Mouse (Mus musculus) hindlimb bud, embryonic 11.5 days (tissue): Measurements from ENCODE around the gene Tsc2.

Experiments used
- DNase-seq: peaks from one replicate; pipeline ENCODE4 v3.0.0-alpha.2; 2012; ENCODE audit warnings: low read depth, low spot score; ENCODE audit errors: extremely low spot score

Gene Tsc2

DNA sequence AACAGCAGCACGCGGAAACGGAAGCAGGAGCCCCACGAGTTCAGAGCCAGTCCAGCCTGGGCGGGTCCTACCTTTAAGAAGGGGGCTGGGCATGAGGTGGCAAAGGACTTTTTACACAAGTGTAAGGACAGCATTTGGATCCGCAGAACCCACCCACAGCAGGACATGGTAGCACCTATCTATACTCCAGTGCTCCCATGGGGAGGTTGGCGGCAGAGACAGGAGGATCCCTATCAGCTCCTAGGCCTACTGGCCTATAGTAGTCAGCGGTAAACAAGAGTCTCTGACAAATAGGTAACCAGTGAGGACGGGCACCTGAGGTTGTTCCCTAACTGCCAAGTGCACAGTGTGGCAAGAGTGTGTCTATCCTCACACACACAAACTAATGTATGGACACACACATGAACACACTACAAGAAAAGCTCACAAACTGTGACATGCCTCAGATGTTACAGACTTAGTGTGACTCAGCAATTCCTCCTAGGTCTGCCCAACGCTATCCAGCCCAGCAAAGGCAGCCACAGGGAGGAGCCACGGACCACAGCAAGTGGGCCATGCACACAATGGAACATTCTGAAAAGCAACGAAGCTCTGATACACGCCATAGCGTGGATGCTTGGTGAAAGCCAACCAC is 14.8 kb downstream of the Tsc2 start:
- no peak for DNase-seq

GRCm38 (mm10) chr17:24610711-24611110 is 21.7 kb downstream of the Tsc2 start:
- DNase-seq = no peak

- no peak for DNase-seq
Observed at GRCm38 (mm10) chr17:24608874-24609273, 23.6 kb downstream of the Tsc2 start.

DNA sequence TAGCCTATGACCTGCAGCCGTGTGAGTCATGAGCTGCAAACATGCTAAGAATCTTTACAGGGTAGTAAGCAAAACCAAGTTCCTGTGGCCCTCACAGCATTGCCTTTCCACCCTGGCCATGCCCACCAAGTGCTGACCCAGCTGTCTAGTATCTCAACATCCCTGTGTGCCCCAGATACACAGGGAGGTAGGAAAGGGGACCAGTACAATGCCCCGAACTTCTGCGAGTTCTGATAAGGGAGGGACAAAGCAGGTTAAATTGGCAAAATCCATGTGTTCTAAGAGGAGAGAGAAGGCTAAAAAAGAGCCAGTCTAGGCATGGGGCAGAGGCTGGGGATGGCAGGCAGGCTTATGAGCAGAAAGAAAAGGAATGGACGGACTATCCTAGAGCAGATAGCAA is 24.1 kb downstream of the Tsc2 start:
- no peak for DNase-seq

- DNase-seq = no peak
Observed at GRCm38 (mm10) chr17:24604557-24604956, 27.9 kb downstream of the Tsc2 start.

DNA sequence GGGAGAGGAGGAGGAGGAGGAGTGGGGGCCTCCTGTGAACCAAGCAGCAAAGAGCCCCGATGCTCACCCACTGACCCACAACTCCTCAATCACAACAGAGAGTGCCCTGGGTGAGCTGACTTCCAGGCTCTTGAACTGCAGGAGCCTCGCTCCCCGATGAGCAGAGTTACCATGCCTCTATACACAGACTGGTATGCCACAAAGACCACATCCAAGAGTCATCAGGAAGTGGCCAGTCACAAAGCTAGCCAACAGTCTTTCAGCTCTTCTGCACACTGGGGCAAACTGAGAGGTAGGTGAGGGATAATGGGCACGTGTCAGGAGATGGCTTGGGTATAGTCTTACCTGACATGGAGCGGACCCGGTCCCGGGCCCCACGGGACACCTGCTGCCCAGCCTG is 28.5 kb downstream of the Tsc2 start:
- no peak for DNase-seq

DNA sequence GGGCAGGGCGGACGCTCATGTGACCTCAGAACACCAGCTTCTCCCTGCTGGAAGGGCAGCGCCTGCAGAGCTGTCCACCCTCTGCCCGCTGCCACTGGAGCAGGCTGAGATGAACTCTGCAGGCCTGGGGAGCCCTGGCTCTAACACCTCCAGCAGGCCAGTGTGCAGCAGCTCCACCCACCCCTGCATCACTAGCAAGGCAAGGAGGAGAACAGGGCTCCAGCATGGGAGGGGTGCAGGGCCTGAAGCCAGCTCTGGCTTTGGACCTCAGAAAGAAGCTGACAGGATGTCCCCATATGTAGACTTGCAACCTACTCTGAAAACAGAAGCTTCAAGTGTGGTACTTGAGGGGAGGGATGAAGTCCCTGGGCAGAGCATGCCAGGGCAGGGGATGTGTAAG is 31.9 kb downstream of the Tsc2 start:
- DNase-seq = no peak

GRCm38 (mm10) chr17:24597989-24598388 is 34.4 kb downstream of the Tsc2 start:
- DNase-seq = no peak

- no peak for DNase-seq
Observed at GRCm38 (mm10) chr17:24596471-24597183, 35.8 kb downstream of the Tsc2 start.

GRCm38 (mm10) chr17:24596073-24596466 is 36.4 kb downstream of the Tsc2 start:
- DNase-seq = no peak

- no peak for DNase-seq
Observed at GRCm38 (mm10) chr17:24595126-24596072, 37.0 kb downstream of the Tsc2 start.

- no peak for DNase-seq
Observed at GRCm38 (mm10) chr17:24593992-24594890, 38.2 kb downstream of the Tsc2 start.

GRCm38 (mm10) chr17:24593248-24593647 is 39.2 kb downstream of the Tsc2 start:
- no peak for DNase-seq

GRCm38 (mm10) chr17:24591695-24592094 is 40.7 kb downstream of the Tsc2 start:
- DNase-seq = no peak

- DNase-seq = no peak
Observed at GRCm38 (mm10) chr17:24590943-24591342, 41.5 kb downstream of the Tsc2 start.

- DNase-seq = no peak
Observed at GRCm38 (mm10) chr17:24586532-24586931, 45.9 kb downstream of the Tsc2 start.

- DNase-seq = no peak
Observed at GRCm38 (mm10) chr17:24584520-24584919, 47.9 kb downstream of the Tsc2 start.

DNA sequence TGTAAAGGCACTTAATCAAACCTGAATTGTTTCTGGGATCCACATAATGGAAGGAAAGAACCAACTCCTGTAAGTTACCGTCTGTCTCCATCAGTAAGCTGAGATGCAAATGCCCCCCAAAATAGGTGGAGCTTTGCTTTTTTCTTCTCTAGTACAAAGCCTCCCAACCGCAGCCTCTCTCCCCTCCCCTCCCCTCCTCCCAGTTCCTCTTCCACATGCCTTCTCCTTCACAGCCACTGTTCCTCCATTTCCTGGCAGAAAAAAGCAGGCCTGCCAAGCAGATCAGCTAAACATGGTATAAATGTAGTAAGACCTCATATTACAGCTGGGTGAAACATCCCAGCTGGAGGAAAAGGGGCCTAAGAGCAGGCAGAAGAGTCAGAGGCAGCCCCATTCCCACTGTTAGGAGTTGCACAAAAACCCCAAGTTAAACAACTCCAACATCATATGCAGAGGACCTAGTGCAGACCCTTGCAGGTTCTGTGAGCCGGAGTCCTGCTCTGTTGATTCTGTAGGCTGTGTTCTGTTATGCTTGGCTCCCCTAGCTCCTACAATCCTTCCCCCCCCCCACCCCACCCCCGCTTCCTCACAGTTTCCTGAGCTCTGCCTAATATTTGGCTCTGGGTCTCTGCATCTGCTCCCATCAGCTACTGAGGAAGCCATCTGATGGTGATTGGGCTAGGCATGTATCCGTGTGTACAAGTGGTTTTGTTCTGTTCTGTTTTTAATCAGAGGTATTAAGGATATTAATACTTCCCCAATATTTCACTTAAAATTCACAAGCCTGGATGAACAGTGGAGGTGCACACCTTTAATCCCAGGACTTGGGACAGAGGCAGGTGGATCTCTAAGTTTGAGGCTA is 48.6 kb downstream of the Tsc2 start:
- DNase-seq = no peak

DNA sequence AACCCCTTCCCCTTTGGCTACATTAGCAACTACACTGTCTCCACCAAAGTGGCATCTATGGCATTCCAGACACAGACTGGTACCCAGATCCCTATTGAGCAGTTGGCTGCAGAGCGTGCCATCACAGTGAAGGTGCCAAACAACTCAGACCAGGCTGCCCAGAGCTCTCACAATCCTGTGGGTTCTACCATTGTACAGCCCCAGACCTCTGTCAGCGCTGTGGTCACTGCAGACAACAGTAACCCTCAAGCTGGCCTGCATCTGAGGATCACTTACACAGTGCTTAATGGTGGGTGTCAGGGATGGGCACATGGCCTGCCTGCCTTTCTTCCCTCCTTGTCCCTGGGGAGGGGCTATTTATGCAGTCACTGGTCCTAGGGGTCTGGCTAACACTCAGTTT is 52.1 kb downstream of the Tsc2 start:
- no peak for DNase-seq

GRCm38 (mm10) chr17:24579532-24579931 is 52.9 kb downstream of the Tsc2 start:
- DNase-seq = no peak
